Mouse (Mus musculus) 3134 (cell line): ENCODE measurements around the gene 4931428L18Rik.

ENCODE experiments used
- DNase-seq: peaks from one replicate; pipeline ENCODE4 v3.0.0-alpha.2; 2011; ENCODE audit warnings: low spot score; ENCODE audit not compliant: insufficient read length; ENCODE audit errors: extremely low read depth

Gene 4931428L18Rik

DNA sequence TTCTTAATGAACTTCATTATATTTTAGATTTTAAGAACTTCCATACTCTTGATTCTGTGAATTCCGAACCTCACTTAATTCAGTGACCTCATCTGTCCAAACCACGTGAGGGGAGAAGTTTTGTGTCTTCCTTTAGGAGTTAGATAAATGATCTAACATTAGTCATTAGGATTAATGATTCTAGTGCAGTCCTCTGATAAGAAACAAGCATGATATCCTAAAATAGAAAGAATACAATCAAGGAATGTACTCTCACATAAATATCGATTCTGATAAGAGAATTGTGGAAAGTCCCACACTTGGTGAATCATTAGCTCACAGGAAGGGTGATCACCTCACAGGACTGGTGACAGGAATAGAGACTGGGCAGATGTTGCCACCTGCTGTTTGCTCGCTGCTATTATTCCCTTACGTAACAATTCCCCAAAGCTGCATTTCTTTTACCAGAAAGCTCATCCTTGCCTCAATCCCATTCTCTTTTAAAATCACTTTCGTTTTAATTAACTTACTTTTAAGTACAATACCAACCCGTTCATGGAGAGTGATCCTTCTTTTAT lies 68.6 kb downstream of the 4931428L18Rik start:
- no peak for DNase-seq

DNA sequence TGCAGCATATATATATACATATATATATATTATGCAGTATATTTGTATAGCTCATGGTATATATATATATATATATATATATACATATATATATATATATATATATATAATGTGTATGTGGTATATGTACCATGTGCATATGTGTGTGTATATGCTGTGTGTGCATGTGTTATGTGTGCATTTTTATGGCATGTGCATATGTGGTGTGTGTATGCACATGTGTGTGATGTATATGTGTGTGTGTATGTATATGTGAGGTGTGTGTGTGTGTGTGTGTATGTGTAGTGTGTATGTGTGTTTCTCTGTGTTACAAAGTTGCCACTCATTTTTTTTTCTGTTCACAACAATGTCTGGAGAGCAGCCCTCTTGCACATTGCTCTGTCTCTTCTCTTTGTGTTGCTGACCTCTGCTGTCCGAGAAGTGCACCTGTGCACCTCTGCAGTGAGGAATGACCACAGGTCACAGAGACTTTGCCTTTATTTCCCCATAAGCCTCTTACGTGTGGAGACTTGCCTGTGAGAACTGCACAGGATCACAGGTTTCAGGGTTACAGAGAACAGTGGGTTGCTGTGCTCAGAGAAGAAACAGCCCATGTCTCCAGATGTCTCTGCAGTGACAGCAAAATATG lies 69.6 kb downstream of the 4931428L18Rik start:
- no peak for DNase-seq

DNA sequence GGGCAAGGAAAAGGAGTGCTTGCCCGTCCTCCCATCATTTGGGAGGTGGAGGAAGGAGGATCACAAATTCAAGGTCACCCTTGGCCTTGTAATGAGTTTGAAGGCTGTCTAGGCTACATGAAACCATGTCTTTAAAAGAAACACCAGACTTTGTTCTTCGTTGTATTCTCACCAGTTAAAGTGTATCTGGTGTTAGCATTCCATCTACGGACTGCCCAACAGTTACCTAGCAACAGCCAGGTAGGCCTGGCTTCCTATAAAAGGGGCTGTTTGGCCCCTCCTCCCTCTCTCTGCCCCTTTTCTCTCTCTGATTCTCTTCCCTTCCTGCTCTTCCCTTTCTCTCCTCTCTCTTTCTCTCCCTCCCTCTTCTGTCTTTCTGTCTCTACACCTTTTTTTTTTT lies 71.9 kb downstream of the 4931428L18Rik start:
- no peak for DNase-seq

DNA sequence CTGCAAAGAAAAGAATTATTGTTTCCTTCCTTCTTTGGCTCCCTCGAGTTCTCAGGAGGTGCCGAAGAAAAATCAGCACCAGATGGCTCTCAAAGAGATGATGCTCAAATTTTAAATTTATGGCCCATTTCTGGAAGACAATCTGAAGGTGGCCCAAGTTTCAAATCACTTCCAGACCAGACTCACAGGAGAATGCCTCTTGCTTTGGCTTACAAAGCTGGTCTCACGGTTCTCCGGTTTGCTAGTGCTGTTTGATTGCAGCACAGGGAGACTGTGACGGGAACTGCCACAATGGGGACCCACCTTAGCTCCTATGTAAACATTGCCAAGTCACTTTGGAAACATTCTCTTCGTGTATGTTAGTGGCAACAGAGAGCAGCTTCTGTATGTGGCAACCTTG lies 72.8 kb downstream of the 4931428L18Rik start:
- DNase-seq, result no peak

DNA sequence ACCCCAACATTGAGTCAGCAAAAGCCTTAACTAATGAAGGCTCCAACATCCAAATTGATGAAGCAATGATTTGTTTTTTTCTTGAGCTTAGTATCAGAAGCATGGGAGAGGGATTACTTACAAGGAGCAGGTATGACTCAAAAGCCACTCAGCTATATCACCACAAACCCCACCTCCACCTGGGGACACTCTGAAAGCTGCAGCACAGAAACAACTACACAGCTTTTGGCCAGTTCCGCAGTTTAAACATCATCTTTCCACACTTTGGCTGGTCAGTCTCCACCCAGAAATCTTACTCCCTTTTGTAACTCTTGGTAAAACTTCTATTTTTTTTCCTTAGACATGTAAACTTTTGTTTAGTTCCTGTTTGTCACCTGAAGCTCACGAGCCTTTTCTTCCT lies 78.9 kb downstream of the 4931428L18Rik start:
- no peak for DNase-seq

DNA sequence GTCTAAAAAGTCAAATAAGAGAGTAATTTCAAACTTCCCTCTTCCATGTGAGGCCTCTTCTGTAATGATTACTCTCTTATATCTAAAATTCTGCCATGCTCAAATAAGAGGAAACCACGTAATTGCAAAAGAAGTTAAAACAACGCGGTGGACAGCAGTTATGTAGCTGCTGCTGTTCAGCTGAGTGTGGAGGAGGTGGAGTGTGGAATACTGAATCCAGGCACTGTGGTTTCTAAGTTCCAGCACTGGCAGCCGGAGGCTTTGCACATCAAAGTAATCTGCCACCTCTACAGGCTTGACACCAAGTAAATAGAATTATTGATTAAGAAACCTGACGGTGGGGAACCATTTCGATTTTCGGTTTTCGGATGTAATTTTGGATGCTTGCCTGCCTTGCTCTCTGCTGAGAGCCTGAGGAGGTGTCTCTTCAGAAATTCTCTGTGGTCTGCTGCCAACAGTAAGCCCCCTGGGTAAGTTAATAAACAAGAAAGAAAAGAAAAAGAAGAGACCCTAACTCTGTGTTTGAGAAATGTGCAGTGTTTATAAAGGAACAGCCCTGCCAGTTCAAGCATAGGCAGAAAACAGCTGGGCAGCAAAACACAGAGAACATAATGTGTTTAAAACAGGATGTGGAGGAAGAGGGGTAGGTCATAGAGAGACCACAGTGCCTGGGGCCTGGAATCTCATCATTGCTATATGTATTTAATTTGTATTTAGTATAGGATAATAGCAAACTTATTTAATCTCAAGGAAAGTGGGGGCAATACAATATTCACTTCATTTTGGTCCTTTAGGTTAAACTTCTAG lies 80.0 kb downstream of the 4931428L18Rik start:
- DNase-seq, result no peak

DNA sequence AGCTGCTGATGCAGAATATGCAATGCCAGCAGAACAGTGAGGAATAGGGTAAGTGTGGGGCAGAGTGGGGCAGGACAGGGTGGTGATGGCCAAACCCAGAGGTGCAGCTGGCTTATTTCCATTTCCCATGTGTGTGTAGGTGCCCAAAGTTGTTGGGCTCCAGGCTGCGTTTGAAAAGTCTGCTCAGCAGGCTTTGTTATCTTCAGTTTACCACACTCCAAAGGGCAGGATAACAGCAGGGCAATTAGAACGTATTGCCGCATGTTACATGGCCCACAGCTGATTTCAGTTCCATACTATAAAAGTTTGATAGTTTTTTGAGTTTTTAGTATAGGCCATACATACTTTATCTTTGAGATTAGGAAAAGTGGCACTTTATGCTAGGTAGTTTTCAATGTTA lies 84.1 kb downstream of the 4931428L18Rik start:
- no peak for DNase-seq

DNA sequence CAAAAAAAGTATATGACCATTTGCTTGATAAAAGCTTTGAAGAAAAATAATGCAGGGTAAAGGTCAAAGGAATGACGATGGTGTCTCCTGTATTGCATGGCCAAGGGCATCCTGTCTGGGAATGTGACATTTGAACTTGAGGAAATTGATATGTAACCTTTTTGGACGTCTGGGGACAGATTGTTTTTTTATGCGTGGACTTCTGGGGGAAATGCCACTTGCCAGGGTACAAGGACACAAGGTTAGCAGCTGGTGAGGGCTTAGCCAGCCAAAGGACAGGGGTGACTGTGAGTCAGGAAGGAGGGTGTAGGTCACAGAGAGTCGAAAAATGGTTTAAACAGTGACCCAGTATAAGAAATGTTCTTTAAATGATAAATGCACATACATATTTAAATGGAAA lies 109.0 kb downstream of the 4931428L18Rik start:
- no peak for DNase-seq

DNA sequence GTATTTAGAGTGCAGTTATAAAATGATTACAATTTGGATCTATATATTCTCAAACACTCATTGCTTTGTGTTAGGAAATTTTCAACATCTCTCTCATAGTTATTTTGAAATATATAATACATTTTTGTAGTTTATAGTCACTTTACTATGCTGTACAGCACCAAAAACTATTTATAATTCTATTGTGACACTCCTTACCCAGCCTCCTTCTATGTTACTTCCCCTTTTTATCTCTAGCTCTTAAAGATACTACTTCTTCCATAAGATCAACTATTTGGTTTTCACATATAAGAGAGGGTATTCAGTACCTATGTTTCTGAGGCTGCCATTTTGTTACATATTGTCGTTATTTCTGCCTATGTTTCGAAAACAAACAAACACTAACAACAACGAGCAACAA lies 114.5 kb downstream of the 4931428L18Rik start:
- DNase-seq, result no peak

DNA sequence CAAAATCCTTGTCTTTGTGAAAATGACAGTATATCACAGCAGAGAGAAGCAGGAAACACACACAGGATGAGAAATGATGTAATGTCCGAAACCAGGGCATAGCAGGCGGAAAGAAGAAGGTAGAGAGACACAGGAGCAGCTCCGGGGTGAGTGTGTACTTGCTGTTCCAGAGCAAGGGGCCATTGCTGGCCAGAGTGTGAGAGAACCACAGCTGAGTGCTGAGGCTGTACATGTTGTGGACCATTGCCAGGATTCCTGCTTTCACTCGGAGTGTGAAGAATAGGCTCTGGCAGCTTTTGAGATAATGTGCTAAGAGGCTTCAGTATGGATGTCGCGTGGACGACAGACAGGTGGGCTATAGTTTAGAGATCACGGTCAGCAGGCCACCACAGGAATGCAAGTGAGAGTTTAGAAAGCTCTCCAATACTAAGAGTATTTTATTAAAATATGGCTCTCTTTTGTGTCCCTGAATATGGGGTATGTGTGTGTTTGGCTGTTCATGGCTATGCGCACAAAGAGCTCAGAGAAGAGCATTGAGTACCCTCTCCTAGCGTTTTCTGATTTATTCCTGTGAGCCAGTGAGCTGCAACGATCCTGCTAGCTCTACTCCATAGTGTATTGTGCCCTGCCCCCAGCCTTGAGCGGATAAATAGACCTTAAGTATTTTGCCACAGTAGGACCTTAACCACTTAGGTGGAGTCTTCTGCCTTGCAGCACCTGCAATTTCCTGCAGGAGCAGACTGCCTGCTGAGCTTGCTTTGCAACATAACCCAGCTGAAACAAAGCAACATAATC lies 119.4 kb downstream of the 4931428L18Rik start:
- DNase-seq, result no peak

DNA sequence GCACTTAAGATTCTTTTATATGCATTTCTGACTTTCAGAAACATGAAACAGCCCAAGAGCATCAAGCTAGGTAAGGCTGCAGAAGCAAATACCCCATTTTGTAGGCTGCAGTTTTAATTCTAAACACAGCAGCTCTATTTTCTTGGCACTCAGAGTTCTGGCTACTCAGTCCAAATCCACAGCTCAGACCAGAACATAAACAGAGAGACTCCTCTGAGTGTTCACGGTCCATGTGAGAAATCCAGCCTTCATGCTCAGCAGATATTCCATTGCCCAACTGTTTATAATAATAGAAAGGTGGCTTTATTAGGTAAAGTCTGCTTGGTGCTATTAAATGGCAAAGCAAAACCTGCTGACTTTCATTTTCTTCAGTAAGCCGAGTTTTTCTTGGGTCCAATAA lies 120.2 kb downstream of the 4931428L18Rik start:
- DNase-seq, result no peak

DNA sequence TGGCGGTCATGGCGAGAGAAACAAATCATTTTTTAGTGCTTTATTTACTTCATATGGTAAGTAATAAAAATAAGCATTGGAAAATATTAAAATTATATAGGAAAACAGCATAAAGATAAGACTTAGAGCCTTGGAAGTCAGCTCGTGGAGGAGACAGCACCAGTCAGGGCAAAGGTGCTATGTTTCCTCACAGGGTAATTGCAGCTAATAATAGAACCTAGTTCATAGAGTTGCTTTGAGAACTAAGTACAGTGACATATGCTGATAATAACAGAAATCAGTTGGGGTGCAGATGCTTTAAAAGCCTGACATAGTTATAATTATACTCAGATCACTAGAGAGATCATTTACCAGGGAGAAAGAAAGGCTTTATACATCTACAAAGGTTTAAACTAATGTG lies 125.3 kb downstream of the 4931428L18Rik start:
- DNase-seq, result no peak

DNA sequence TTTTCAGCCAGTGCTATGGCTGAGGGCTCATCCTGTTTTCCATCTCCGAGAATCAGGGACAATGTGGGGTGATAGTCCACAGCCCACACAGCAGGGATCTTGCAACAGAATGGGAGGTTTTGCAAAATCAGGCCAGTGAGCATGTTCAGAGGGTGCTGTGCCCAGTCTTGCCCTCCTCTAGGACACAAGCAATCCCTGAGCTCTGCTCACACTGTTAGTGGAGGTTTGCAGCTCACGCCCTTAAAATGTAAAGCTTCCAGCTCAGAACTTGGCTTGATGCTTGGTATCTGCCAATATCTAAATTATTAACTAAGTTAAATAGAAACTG lies 126.1 kb downstream of the 4931428L18Rik start:
- no peak for DNase-seq

DNA sequence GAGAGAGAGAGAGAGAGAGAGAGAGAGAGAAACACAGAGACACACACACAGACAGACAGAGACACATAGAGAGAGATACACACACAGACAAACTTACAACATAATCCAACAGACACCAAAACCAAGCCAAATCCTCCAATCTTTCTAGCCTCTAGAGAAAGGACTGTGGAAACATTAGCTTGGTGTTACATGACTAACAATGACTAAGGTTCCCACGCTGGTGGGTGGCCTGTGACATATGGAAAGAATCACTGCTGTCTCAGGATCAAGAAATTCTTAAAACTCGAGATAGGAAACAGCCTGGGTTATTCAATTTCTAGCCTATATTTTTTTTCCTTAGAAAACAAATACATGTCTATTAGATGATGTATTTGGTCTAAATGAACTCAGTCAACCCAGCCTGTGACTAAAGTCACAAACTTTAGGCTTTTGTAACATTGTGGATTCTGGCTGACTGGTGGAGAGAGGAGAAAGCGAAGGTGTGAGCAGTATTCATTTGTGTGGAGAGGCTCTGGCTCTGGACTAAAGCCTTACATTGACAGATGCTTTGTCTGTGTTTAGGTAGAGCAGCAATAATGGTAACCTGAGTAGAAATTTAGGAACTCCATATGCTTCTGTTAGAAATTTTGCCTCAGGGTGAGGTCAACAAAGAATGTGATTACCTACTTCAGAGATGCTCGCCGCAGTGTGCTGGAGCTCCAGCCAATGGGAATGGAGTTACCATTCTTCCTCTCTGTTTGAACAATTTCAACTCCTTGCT lies 126.6 kb downstream of the 4931428L18Rik start:
- DNase-seq, result no peak

DNA sequence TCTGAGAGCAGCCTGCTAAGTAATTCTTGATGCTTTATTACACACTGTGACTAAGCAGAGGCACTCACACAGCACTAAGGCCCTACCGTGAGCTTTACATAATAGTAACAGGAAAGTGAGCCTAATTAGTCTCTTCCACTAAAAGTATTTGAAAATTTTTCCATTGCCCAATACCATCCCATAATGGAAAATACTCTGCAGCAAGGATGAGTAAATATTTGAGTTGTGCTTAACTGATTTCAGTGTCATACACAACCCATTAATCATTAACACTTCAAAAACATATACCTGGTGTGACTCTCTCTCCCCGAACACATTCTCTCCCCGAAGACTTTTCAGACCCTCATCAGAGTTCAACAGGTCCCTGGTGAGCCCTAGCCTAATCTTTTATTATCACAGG lies 127.7 kb downstream of the 4931428L18Rik start:
- DNase-seq, result no peak

DNA sequence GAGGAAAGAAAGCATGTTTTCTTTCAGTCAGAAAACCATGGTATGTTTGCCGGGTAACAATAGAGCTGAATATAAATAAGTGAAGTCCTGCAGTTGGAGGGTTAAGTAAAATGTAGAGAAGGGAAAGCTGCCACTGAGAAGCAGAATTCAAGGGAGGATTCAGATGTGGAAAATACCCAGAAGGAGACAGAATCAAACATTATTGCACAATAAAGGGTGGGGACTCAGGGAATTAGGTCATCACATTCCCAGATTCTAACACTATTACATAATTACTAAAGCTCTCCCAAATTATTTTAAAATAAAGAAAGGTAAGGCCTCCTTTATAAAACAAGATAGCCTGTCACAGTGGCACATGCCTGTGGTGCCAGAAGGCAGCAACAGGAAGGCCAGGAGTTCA lies 128.5 kb downstream of the 4931428L18Rik start:
- no peak for DNase-seq

DNA sequence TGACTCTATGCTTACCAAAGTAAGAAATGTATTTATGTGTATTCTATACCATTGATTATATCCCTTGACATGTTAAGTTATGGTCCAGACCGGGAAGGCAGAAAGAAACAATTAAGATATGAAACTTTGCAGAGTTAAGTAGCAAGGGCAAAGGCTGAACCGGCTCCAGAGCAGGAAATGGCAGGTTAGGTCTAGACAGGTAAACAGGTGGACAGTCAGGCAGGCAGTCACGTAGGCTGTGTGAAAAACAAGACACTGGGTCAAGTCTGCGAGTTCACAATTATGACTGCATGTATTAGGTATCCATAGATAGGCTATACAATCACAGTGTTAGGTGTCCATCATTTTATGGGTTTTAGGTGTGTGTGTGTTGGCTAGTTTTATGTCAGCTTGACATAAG lies 133.8 kb downstream of the 4931428L18Rik start:
- DNase-seq, result no peak

DNA sequence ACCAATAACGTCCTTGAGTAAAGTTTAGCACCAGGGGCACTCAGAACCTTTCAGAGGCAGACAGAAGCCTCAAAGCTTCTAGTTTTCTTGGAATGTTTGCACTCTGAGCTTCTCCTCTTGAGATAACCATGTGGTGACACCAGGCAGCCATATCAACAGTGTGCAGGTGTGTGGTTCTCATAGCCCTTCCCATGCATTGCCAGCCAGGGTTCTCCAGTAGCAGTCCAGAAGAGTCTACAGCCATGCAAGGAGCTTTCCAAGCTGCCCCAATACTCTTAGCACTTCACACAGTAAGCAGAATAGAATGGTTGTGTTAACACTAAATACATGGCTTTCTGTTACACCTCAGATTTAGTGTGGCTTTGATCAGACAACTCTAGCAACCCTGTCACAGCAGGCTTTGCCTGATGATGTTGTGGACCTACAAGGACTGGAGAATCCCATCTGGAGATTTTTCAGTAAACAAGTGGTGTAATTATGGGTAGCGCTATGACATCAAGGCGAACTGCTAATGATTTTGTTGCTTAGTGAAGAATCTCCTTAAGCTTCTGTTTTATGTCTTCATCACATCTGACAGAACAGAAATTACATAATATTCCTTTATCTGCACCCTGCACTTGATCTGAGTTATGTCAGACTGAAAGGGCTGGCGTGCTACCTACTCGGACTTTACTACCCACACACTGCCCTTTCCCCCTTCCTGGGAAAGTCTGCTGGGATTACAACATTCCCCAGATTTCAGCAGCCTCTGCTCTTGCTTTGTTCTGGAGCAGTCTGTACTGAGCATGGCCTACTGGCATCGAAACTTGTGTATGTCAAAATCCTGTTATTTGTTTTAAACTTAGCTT lies 149.7 kb downstream of the 4931428L18Rik start:
- no peak for DNase-seq

DNA sequence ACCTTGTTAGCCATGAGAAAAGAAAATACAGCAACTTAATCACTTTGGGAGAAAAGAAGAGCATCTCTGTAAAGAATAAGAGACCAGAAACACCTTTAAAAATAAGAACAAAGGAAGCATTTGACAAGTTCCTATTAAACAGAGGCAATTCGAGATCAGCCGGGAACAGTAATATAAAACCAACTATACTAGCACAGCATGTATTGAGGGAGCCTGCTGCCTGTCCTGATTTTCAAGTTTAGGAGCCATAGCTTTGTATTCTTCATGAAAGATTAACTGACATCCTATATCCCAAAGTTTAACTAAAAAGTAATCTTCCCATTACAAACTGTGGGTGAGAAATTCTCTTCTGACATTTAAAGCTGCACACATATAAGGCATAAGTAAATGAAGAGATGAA lies 151.3 kb downstream of the 4931428L18Rik start:
- no peak for DNase-seq
